Mouse (Mus musculus) induced T-regulatory cell, adult 2 months (primary cell): ENCODE results near the gene Edf1.

Source experiments
- DNase-seq: peaks from one replicate; pipeline ENCODE4 v3.0.0-alpha.2; 2012; ENCODE audit warnings: low read depth

Gene Edf1

GRCm38 (mm10) chr2:25582466-25583119, 24.9 kb downstream of the Edf1 start:
- no peak for DNase-seq

GRCm38 (mm10) chr2:25583120-25583481, 25.5 kb downstream of the Edf1 start:
- DNase-seq = no peak

- DNase-seq = no peak
Observed at GRCm38 (mm10) chr2:25583571-25583970, 25.9 kb downstream of the Edf1 start.

- DNase-seq = no peak
Observed at GRCm38 (mm10) chr2:25584152-25584551, 26.5 kb downstream of the Edf1 start.

GRCm38 (mm10) chr2:25584856-25585255, 27.2 kb downstream of the Edf1 start:
- DNase-seq = no peak

- DNase-seq = no peak
Observed at GRCm38 (mm10) chr2:25585601-25586000, 28.0 kb downstream of the Edf1 start.

GRCm38 (mm10) chr2:25587290-25587689, 29.6 kb downstream of the Edf1 start:
- DNase-seq = no peak

- no peak for DNase-seq
Observed at GRCm38 (mm10) chr2:25588227-25588907, 30.7 kb downstream of the Edf1 start.

GRCm38 (mm10) chr2:25591863-25592262, 34.2 kb downstream of the Edf1 start:
- peak; percentile 54 for DNase-seq

- no peak for DNase-seq
Observed at GRCm38 (mm10) chr2:25596765-25597510, 39.3 kb downstream of the Edf1 start.

GRCm38 (mm10) chr2:25598749-25599148, 41.1 kb downstream of the Edf1 start:
- DNase-seq = no peak

- DNase-seq = no peak
Observed at GRCm38 (mm10) chr2:25600037-25600436, 42.4 kb downstream of the Edf1 start.

GRCm38 (mm10) chr2:25602526-25602925, 44.9 kb downstream of the Edf1 start:
- no peak for DNase-seq

GRCm38 (mm10) chr2:25607761-25608622, 50.3 kb downstream of the Edf1 start, which contains the start of gene Rabl6:
Gene Rabl6 (minus strand): TSS chr2:25608521.
- peak; percentile 92 for DNase-seq

- no peak for DNase-seq
Observed at GRCm38 (mm10) chr2:25608671-25609070, 51.0 kb downstream of the Edf1 start.
